Mouse (Mus musculus) kidney, adult 2 months (tissue): ENCODE results near the gene Rhox4g.
"Not testable (repeated sequence)": the region's sequence is repeated elsewhere in the genome, so short reads cannot be mapped to it uniquely, and the experiment has no call there.

Experiments
- CTCF ChIP-seq: fragments of 200-500 bp; conservative IDR thresholded peaks from 2 replicates; pipeline ENCODE4 v1.5.1; 2011; ENCODE audit warnings: low read depth, mild to moderate bottlenecking, control low read depth, low read length, moderate library complexity, mixed read lengths; ENCODE audit not compliant: insufficient read depth, insufficient read length
- POLR2A ChIP-seq: fragments of 200-500 bp; IDR thresholded peaks from one replicate; pipeline ENCODE4 v1.6.1; 2011; ENCODE audit warnings: low read depth, low read length, control low read depth

GRCm38 (mm10) chrX:37651227-37651626 is at the start of gene Rhox4g:
- TF ChIP-seq POLR2A, CTCF: not testable (repeated sequence)
